In genomic region chr12:77238531-77239389, GRCm38 (mm10) we compare ENCODE assay signal across 8 mouse cellular contexts. TPM values are rescaled to one million over a fixed set of nuclear protein-coding genes. Genes with fewer than 3 reads are reported as not detected.
DNase-seq lines count a peak whose midpoint lies in the region; ATAC-seq and TF ChIP-seq lines count a peak whose summit lies in the region.

No protein-coding gene starts in this region.

- dilution Hi-C loops in CH12.LX (cut with MboI; ENCODE audit: extremely low pct_ligation_motif_present, extremely low pct_unique_long_range_greater_than_20kb, low sequenced_read_pairs), result no loop called here

- peak in 1 of 2 experiments; percentile 39; a peak in 2 of 4 replicates for TF ChIP-seq CTCF in CH12.LX (conservative IDR thresholded peaks at IDR 0.05 in 1 of 2, IDR thresholded peaks at IDR 0.05 in 1 of 2; ENCODE audit: low read depth in 2 of 2, low read length in 2 of 2)

- peak overlapping the region; percentile 71 for H3K27ac ChIP-seq in CH12.LX (ENCODE audit: insufficient read depth, low read depth)
- H3K27ac ChIP-seq in forebrain, embryonic 11.5 days (ENCODE audit: low read depth, low read length), result peak overlapping the region; percentile 90
- peak overlapping the region; percentile 93 for H3K27ac ChIP-seq in heart, embryonic 16.5 days (ENCODE audit: low read length)
- H3K27ac ChIP-seq in liver, embryonic 13.5 days, result peak overlapping the region; percentile 86
- peak overlapping the region; percentile 91 for H3K27ac ChIP-seq in stomach, embryonic 14.5 days (ENCODE audit: low read length)

- peak; percentile 73 for TF ChIP-seq POLR2A in CH12.LX (IDR thresholded peaks at IDR 0.05; ENCODE audit: low read depth, low read length)

- peaks cover 0 to 37% of the 10 kb centered on the region in 2 experiments; a peak in 2 of 4 replicates for H3K4me1 ChIP-seq in CH12.LX (ENCODE audit: control insufficient read depth in 1 of 2, insufficient read depth in 2 of 2)
- peaks cover 4% of the 10 kb centered on the region; the same call in 1 of the 2 replicates for H3K4me1 ChIP-seq in forebrain, embryonic 11.5 days (replicated peaks; ENCODE audit: control insufficient read depth, insufficient read depth, low read length)
- peaks cover 3% of the 10 kb centered on the region; the same call in 1 of the 2 replicates for H3K4me1 ChIP-seq in heart, embryonic 16.5 days (ENCODE audit: control insufficient read depth, insufficient read depth, low read length)
- peaks cover 28% of the 10 kb centered on the region for H3K4me1 ChIP-seq in liver, embryonic 13.5 days (replicated peaks)
- H3K4me1 ChIP-seq in stomach, embryonic 14.5 days (ENCODE audit: control insufficient read depth, insufficient read depth, low read length), result peaks cover 6% of the 10 kb centered on the region; the same call in 1 of the 2 replicates

- TF ChIP-seq RAD21 in CH12.LX (IDR thresholded peaks at IDR 0.05; ENCODE audit: low read depth, low read length), result no peak; the same call in 1 of the 2 replicates

- H3K4me2 ChIP-seq in CH12.LX (ENCODE audit: insufficient read depth, low read depth, poor library complexity, severe bottlenecking), result peak overlapping the region; percentile 44; the same call in 1 of the 2 replicates
- peak overlapping the region; percentile 74 for H3K4me2 ChIP-seq in forebrain, embryonic 11.5 days (ENCODE audit: low read depth, low read length, severe bottlenecking)
- H3K4me2 ChIP-seq in heart, embryonic 16.5 days (ENCODE audit: low read depth, low read length), result peak overlapping the region; percentile 96
- peak overlapping the region; percentile 99 for H3K4me2 ChIP-seq in liver, embryonic 13.5 days
- peak overlapping the region; percentile 70 for H3K4me2 ChIP-seq in stomach, embryonic 14.5 days (replicated peaks; ENCODE audit: low read depth, low read length)

- peak overlapping the region; percentile 79 to 95 (median 84) for H3K4me3 ChIP-seq in CH12.LX (replicated peaks in 1 of 3; ENCODE audit: low read depth in 2 of 3, low read length in 2 of 3, poor library complexity in 1 of 3)
- peak overlapping the region; percentile 83 for H3K4me3 ChIP-seq in forebrain, embryonic 11.5 days (ENCODE audit: low read depth, low read length)
- H3K4me3 ChIP-seq in heart, embryonic 16.5 days (ENCODE audit: low read length), result peak overlapping the region; percentile 95
- peak overlapping the region; percentile 89 for H3K4me3 ChIP-seq in liver, embryonic 13.5 days (replicated peaks)
- H3K4me3 ChIP-seq in stomach, embryonic 14.5 days (ENCODE audit: low read depth, low read length), result peak overlapping the region; percentile 63

- H3K9ac ChIP-seq in CH12.LX (ENCODE audit: insufficient read depth, low read depth), result peak overlapping the region; percentile 89
- H3K9ac ChIP-seq in forebrain, embryonic 11.5 days (ENCODE audit: low read length), result peak overlapping the region; percentile 83
- H3K9ac ChIP-seq in heart, embryonic 16.5 days (ENCODE audit: low read length), result peak overlapping the region; percentile 96
- peak overlapping the region; percentile 89 for H3K9ac ChIP-seq in liver, embryonic 13.5 days
- H3K9ac ChIP-seq in stomach, embryonic 14.5 days (replicated peaks; ENCODE audit: low read depth, low read length), result peak overlapping the region; percentile 78

- ATAC-seq in forebrain, embryonic 11.5 days (replicated peaks; ENCODE audit: low FRiP score), result peak; percentile 97
- peak; percentile 98 for ATAC-seq in heart, embryonic 16.5 days (replicated peaks; ENCODE audit: extremely low read depth, insufficient read depth, low FRiP score)
- ATAC-seq in liver, embryonic 13.5 days (ENCODE audit: low read depth), result peak; percentile 84
- peak; percentile 95 for ATAC-seq in stomach, embryonic 14.5 days (ENCODE audit: insufficient number of reproducible peaks, insufficient read depth, low FRiP score, low read depth)

- no peaks in the 10 kb centered on the region for H3K27me3 ChIP-seq in CH12.LX (replicated peaks)
- H3K27me3 ChIP-seq in forebrain, embryonic 11.5 days (ENCODE audit: control insufficient read depth, insufficient read depth, low read length), result no peaks in the 10 kb centered on the region
- no peaks in the 10 kb centered on the region for H3K27me3 ChIP-seq in heart, embryonic 16.5 days (ENCODE audit: control insufficient read depth, insufficient read depth, low read length)
- H3K27me3 ChIP-seq in liver, embryonic 13.5 days, result no peaks in the 10 kb centered on the region
- no peaks in the 10 kb centered on the region for H3K27me3 ChIP-seq in stomach, embryonic 14.5 days (ENCODE audit: control insufficient read depth, insufficient read depth, low read length)

- no peaks in the 10 kb centered on the region for H3K36me3 ChIP-seq in CH12.LX (replicated peaks in 1 of 2; ENCODE audit: control insufficient read depth in 1 of 2, insufficient read depth in 1 of 2, low read length in 1 of 2)
- H3K36me3 ChIP-seq in forebrain, embryonic 11.5 days (ENCODE audit: control insufficient read depth, insufficient read depth, low read length), result no peaks in the 10 kb centered on the region
- H3K36me3 ChIP-seq in heart, embryonic 16.5 days (ENCODE audit: control insufficient read depth, insufficient read depth), result no peaks in the 10 kb centered on the region
- no peaks in the 10 kb centered on the region for H3K36me3 ChIP-seq in liver, embryonic 13.5 days
- H3K36me3 ChIP-seq in stomach, embryonic 14.5 days (ENCODE audit: control insufficient read depth, insufficient read depth, low read length), result no peaks in the 10 kb centered on the region

- WGBS in forebrain, embryonic 11.5 days, result under 1% methylated on average over 103 of the region's 120 CpGs
- WGBS in heart, embryonic 16.5 days, result under 1% methylated on average over 89 of the region's 120 CpGs
- WGBS in liver, embryonic 13.5 days (ENCODE audit: insufficient replicate concordance), result under 1% methylated on average over 108 of the region's 120 CpGs
- WGBS in stomach, embryonic 14.5 days, result under 1% methylated on average over 95 of the region's 120 CpGs

- no peaks in the 10 kb centered on the region for H3K9me3 ChIP-seq in CH12.LX (replicated peaks; ENCODE audit: low read length)
- H3K9me3 ChIP-seq in forebrain, embryonic 11.5 days (ENCODE audit: control insufficient read depth, low read length), result no peaks in the 10 kb centered on the region
- H3K9me3 ChIP-seq in heart, embryonic 16.5 days (replicated peaks; ENCODE audit: control insufficient read depth, low read length), result no peaks in the 10 kb centered on the region
- H3K9me3 ChIP-seq in liver, embryonic 13.5 days (replicated peaks), result no peaks in the 10 kb centered on the region
- no peaks in the 10 kb centered on the region for H3K9me3 ChIP-seq in stomach, embryonic 14.5 days (ENCODE audit: control insufficient read depth, low read depth, low read length)

- no peak for TF ChIP-seq EP300 in CH12.LX (IDR thresholded peaks at IDR 0.05; ENCODE audit: low read length)

- peaks cover 23% of the 10 kb centered on the region for H3K79me2 ChIP-seq in CH12.LX (replicated peaks; ENCODE audit: control insufficient read depth, extremely low read depth, insufficient read depth, poor library complexity, severe bottlenecking)

- DNase-seq in CH12.LX (ENCODE audit: extremely low read depth), result peak; percentile 88
- peak; percentile 72 for DNase-seq in c-Kit-positive CD71-negative TER-119-negative erythroid progenitor cells, embryonic 14.5 days (ENCODE audit: low read depth)
- DNase-seq in forebrain, embryonic 11.5 days (ENCODE audit: low spot score), result peak; percentile 95
- DNase-seq in kidney, postnatal 25 days, result peak; percentile 95 to 98
- DNase-seq in liver, embryonic 13.5 days, result peak; percentile 75
- DNase-seq in natural killer cell, adult 2 months (ENCODE audit: low spot score in 2 of 2), result peak; percentile 73 to 82

- in situ Hi-C loops in CH12.LX (cut with MboI; ENCODE audit: low pct_ligation_motif_present, low pct_unique_long_range_greater_than_20kb, low sequenced_read_pairs), result loop anchor here (5.0 to 25.0 kb wide), 4 partner anchors 94 to 549 kb away; no protein-coding TSS in a partner anchor

TF ChIP-seq in CH12.LX, 34 proteins besides CTCF, POLR2A, EP300 and RAD21 (continues in another document):
- no peak for TF ChIP-seq PAX5 (IDR thresholded peaks at IDR 0.05; ENCODE audit: low read length)
- TF ChIP-seq MAFK (IDR thresholded peaks at IDR 0.05; ENCODE audit: insufficient replicate concordance, low read length), result no peak
- TF ChIP-seq SIN3A (IDR thresholded peaks at IDR 0.05; ENCODE audit: low read length), result peak; percentile 22; the same call in 1 of the 2 replicates
- peak; percentile 71 for TF ChIP-seq UBTF (IDR thresholded peaks at IDR 0.05; ENCODE audit: low read depth, low read length)
- peak; percentile 69 for TF ChIP-seq BHLHE40 (IDR thresholded peaks at IDR 0.05; ENCODE audit: low read depth, low read length)
- no peak for TF ChIP-seq ETS1 (conservative IDR thresholded peaks at IDR 0.05; ENCODE audit: low read depth, low read length)
- TF ChIP-seq IRF4 (IDR thresholded peaks at IDR 0.05; ENCODE audit: low read depth, low read length), result no peak
- no peak for TF ChIP-seq RCOR1 (conservative IDR thresholded peaks at IDR 0.05; ENCODE audit: low read depth, low read length)
- 0 out of 2 replicates have a peak, but pooled peaks have one; percentile 36 for TF ChIP-seq ZMIZ1 (IDR thresholded peaks at IDR 0.05; ENCODE audit: low read depth, low read length)
- no peak; the same call in 1 of the 2 replicates for TF ChIP-seq CHD2 (IDR thresholded peaks at IDR 0.05; ENCODE audit: low read length)
- peak; percentile 28; the same call in 1 of the 2 replicates for TF ChIP-seq MAX (IDR thresholded peaks at IDR 0.05; ENCODE audit: low read length)
- TF ChIP-seq HCFC1 (IDR thresholded peaks at IDR 0.05; ENCODE audit: low read depth, low read length), result peak; percentile 3; the same call in 1 of the 2 replicates
- TF ChIP-seq SMC3 (IDR thresholded peaks at IDR 0.05; ENCODE audit: low read depth, low read length), result peak; percentile 51
- TF ChIP-seq ELF1 (IDR thresholded peaks at IDR 0.05; ENCODE audit: low read depth, low read length), result peak; percentile 66
- no peak for TF ChIP-seq USF2 (conservative IDR thresholded peaks at IDR 0.05; ENCODE audit: low read depth, low read length)
- peak; percentile 96 for TF ChIP-seq NRF1 (IDR thresholded peaks at IDR 0.05; ENCODE audit: low read depth, low read length)
- TF ChIP-seq GABPA (IDR thresholded peaks at IDR 0.05; ENCODE audit: insufficient replicate concordance, low read depth, low read length), result no peak
- TF ChIP-seq ZNF384 (IDR thresholded peaks at IDR 0.05; ENCODE audit: low read depth, low read length), result no peak

RNA-seq across cellular contexts. Expression of gene Fut8, which starts 0.8 kb away (rescaled TPM):
- total RNA-seq in CH12.LX (2012; rRNA removed) (40.2 and 60.6 TPM in 2 replicates), CH12.LX (2014; rRNA removed) (124 TPM in 2 replicates)
- 75.4 and 86.0 TPM in 2 replicates for polyA plus RNA-seq in CH12.LX (2012; ENCODE audit: insufficient read length, low read depth)
- polyA plus RNA-seq in forebrain, embryonic 11.5 days (2014; fragmentation: Nextera tagmentation; extraction: Ambion mirVana), result 33.5 and 34.3 TPM in 2 replicates
- 16.3 and 19.6 TPM in 2 replicates for polyA plus RNA-seq in heart, embryonic 16.5 days (2015; fragmentation: Nextera tagmentation; extraction: Ambion mirVana)
- 13.8 and 16.7 TPM in 2 replicates for polyA plus RNA-seq in liver, embryonic 13.5 days (2015; fragmentation: Nextera tagmentation; extraction: Ambion mirVana)
- 35.5 and 36.6 TPM in 2 replicates for polyA plus RNA-seq in stomach, embryonic 14.5 days (2014; fragmentation: Nextera tagmentation; extraction: Ambion mirVana)

Comparison
In these comparisons a context has a peak if more than half of its experiments do, and no peak if none do; other contexts are left out.
1. Peak in every context shown above with its lines: DNase-seq, ATAC-seq, H3K4me3 ChIP-seq and H3K27ac ChIP-seq.
2. H3K4me2 ChIP-seq: peak in every context shown above with its lines; median percentile 99 in liver, embryonic 13.5 days; 96 in heart, embryonic 16.5 days; 74 in forebrain, embryonic 11.5 days; 70 in stomach, embryonic 14.5 days; 44 in CH12.LX.